Mouse (Mus musculus) B cell, adult 67 days (primary cell): ENCODE data around the gene Mt4. TPM values are rescaled to one million over a fixed set of nuclear protein-coding genes. Genes with fewer than 3 reads are reported as not detected.

Source experiments
- total RNA-seq, 2 experiments: library from RNA; stranded (reverse); gene quantifications; 4 replicates each; pipeline ENCODE4 v1.2.4; 2023

The Mt4 gene
- not detected for total RNA-seq

DNA sequence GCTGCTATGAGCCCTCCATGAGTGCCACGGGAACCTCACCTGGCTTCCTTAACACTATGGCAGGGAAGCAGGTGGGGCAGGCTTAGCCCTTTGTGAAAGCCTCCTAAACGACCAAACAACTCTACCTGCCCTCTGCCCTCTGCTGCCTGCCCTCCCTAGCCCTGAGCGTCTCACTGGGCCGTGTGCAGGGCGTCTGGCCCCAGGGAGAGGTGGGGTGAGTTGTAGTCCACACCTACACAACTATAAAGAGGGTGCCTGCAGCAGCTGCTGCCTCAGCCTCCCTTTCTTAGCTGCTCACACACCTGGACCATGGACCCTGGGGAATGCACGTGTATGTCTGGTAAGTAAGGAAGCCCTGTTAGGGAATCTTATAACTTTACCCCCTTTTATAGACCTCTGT, at the start of gene Mt4:
Gene Mt4 (plus strand): TSS at position 265 of the 400 bp plus-strand sequence.

DNA sequence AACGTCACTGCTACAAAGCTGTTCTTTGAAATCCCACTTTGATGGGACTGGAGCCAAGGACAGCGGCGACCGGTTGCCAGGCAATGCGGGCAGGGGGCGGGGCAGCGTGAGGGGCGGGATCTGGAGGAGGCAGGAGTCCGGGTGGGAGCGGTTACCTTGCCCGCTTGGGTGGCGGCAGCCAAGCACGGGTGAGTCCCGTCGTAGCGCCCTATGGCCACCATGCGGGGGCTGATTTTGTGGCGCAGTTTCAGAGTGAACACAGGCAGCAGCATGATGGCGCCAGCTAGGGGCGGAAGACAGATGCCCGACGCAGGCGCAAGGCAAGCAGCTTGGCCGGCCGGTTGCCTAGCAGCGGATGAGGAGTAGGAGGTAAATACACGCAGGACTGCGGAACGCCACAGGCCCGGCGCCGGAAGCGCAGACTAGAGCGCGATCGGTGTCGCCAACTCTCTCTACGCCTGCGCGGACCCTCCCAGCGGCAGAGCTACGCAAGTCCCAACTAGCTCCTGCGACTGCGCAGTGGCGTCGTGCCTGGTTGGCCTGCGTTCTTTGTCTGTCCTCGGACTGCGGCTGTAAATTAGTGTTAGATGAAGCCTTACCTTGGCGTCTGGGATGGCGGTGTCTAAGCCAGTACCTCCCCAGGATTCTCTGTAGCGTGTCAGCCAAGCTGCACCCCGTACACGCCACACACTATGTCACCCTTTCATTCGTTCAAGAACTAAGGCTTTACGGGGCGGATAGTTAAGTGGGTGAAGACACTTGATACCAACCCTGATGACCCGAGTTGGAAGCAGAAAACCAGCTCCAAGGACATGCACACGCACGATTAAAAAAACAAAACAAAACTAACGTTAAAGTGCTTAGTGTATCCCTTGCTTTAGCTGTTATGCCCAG, 38.7 kb upstream of the Mt4 start, which contains the start of gene Bbs2:
Gene Bbs2 (minus strand): TSS at position 848 of the 894 bp plus-strand sequence.

DNA sequence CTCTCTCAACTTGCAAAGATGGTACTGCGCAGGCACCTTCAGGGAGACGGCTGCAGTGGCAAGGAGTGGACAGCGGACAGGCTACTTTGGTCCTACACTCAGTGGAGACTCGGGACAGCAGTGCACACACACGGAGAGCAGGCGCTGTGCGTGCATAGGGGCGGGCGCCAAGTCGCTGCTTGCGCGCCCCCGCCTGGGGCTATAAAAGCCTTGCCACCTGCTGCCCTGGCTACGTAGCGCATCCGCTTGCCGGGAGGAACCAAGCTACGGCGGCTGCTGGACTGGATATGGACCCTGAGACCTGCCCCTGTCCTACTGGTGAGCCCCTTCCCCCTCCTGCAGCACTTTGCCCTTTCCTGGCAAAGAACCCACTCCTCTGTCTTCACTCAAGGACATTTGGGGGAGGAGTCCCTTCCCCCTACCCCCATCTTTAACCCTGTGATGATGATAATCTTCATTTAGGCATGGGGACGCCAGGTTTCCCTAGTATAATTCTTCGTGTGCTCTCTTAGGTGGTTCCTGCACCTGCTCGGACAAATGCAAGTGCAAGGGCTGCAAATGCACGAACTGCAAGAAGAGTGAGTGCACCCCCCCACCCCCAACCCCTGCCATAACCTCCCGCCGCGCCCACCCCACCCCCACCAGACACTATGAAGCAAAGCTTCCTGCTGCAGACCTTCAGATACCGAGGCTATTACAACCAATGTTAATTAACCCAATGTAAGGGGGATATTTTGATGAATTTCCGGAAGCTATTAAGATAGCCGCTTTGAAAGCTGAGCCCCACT, 15.7 kb downstream of the Mt4 start, which contains the start of gene Mt3:
Gene Mt3 (plus strand): TSS at position 95 of the 788 bp plus-strand sequence.

DNA sequence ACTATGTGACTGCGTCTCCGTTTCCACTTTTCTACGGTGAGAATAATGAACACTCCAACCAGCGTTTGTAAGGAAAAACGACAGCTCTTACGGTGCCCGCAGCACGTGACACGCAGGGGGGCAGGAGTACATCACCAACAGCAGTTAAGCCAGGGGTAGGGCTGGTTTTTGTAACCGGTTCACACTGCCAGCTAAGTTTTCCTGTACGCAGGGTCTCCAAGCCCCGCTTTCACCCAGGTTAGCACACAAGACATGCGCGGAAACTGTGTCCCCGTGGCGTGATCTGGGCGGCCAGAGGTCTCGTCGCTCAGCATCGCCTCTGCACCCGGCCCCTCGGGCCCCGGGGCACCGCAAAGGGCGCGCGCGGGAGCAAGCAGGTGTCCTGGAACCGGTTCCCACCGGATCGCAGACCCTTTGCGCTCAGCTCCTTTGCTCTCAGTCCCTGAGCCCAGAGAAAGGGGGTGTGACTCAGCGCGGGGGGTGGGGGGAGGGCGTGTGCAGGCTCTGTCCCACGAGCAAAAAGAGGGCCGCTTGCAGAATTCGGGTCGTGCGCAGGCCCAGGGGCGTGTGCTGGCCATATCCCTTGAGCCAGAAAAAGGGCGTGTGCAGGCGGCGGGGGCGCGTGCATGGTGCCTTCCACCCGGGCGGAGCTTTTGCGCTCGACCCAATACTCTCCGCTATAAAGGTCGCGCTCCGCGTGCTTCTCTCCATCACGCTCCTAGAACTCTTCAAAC, 35.2 kb downstream of the Mt4 start, which contains the start of gene Mt2:
Gene Mt2 (plus strand): TSS at position 590 of the 734 bp plus-strand sequence.

DNA sequence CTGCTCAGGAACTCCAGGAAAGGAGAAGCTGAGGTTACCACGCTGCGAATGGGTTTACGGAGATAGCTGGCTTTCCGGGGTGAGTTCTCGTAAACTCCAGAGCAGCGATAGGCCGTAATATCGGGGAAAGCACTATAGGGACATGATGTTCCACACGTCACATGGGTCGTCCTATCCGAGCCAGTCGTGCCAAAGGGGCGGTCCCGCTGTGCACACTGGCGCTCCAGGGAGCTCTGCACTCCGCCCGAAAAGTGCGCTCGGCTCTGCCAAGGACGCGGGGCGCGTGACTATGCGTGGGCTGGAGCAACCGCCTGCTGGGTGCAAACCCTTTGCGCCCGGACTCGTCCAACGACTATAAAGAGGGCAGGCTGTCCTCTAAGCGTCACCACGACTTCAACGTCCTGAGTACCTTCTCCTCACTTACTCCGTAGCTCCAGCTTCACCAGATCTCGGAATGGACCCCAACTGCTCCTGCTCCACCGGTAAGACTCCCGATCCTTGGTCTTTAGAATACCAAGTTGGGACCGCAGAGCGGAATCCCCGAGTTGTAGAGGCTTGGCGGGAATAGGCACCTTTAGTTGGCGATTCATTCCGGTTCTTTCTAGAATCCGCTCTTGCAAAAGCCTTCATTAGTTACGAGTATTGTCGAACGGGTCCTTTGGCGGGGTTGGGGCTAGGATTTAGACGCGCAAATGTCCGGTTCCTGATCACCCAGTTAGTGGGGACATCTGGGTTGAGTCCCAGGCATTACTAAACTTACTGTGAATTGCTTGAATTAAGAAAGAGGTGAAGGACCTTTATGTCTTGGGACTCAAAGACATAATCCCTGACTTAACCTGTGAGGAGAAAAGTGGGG, 42.1 kb downstream of the Mt4 start, which contains the start of gene Mt1:
Gene Mt1 (plus strand): TSS at position 226 of the 856 bp plus-strand sequence.

Other genes starting within 250 kb of the Mt4 start
- 10 to 100 TPM; 76.7 to 79.4 TPM for gene Amfr, start 124.4 kb upstream of the Mt4 start, total RNA-seq
- gene Nudt21, start 100.2 kb upstream of the Mt4 start, total RNA-seq: 10 to 100 TPM; 30.5 to 45.1 TPM
- 10 to 100 TPM; 19.1 to 22.3 TPM for gene Ogfod1, start 100.0 kb upstream of the Mt4 start, total RNA-seq
- 10 to 100 TPM; 14.1 to 21.5 TPM for gene Bbs2, start 38.3 kb upstream of the Mt4 start, total RNA-seq
- gene Mt3, start 15.4 kb downstream of the Mt4 start, total RNA-seq: not detected
- gene Mt2, start 35.5 kb downstream of the Mt4 start, total RNA-seq: not detected
- gene Mt1, start 41.9 kb downstream of the Mt4 start, total RNA-seq: 1 to 10 TPM; 2.0 to 2.9 TPM
- 10 to 100 TPM; 32.1 to 32.4 TPM for gene Nup93, start 77.4 kb downstream of the Mt4 start, total RNA-seq
- 1 to 10 TPM in 1 of 2 experiments, under 1 TPM in 1; 0.78 to 1.2 TPM for gene Slc12a3, start 192.0 kb downstream of the Mt4 start, total RNA-seq
- 100 to 1,000 TPM; 166 to 220 TPM for gene Herpud1, start 249.2 kb downstream of the Mt4 start, total RNA-seq